Mouse (Mus musculus): ENCODE measurements around the gene AI597479. TPM values are rescaled to one million over a fixed set of nuclear protein-coding genes. Genes with fewer than 3 reads are reported as not detected.
A peak's percentile ranks its signal among the peaks of the same experiment; 100 is the strongest.

The AI597479 gene
- total RNA-seq (2017), result 21.3 and 26.4 TPM in 2 replicates

GRCm38 (mm10) chr1:43098031-43098984 lies at the start of gene AI597479, which contains the start of gene Tgfbrap1:
TSS of gene AI597479 (plus strand) at chr1:43098710.
TSS of gene Tgfbrap1 (minus strand) at chr1:43098637.
- ATAC-seq (replicated peaks; ENCODE audit: low read depth, poor library complexity, severe bottlenecking), result peak; percentile 96

- ATAC-seq (replicated peaks; ENCODE audit: low read depth, poor library complexity, severe bottlenecking), result no peak
Observed at GRCm38 (mm10) chr1:43051903-43052302, 46.6 kb upstream of the AI597479 start.

- peak; percentile 84 for ATAC-seq (replicated peaks; ENCODE audit: low read depth, poor library complexity, severe bottlenecking)
Observed at GRCm38 (mm10) chr1:43065615-43066310, 32.7 kb upstream of the AI597479 start.

GRCm38 (mm10) chr1:43066573-43066972 lies 31.9 kb upstream of the AI597479 start:
- ATAC-seq (replicated peaks; ENCODE audit: low read depth, poor library complexity, severe bottlenecking), result no peak

- no peak for ATAC-seq (replicated peaks; ENCODE audit: low read depth, poor library complexity, severe bottlenecking)
Observed at GRCm38 (mm10) chr1:43067551-43067950, 31.0 kb upstream of the AI597479 start.

GRCm38 (mm10) chr1:43070726-43071125 lies 27.8 kb upstream of the AI597479 start:
- peak; percentile 95 for ATAC-seq (replicated peaks; ENCODE audit: low read depth, poor library complexity, severe bottlenecking)

GRCm38 (mm10) chr1:43072028-43072427 lies 26.5 kb upstream of the AI597479 start:
- ATAC-seq (replicated peaks; ENCODE audit: low read depth, poor library complexity, severe bottlenecking), result no peak

GRCm38 (mm10) chr1:43072561-43072960 lies 25.9 kb upstream of the AI597479 start:
- no peak for ATAC-seq (replicated peaks; ENCODE audit: low read depth, poor library complexity, severe bottlenecking)

- ATAC-seq (replicated peaks; ENCODE audit: low read depth, poor library complexity, severe bottlenecking), result no peak
Observed at GRCm38 (mm10) chr1:43074791-43075190, 23.7 kb upstream of the AI597479 start.

- peak; percentile 63 for ATAC-seq (replicated peaks; ENCODE audit: low read depth, poor library complexity, severe bottlenecking)
Observed at GRCm38 (mm10) chr1:43078124-43078523, 20.4 kb upstream of the AI597479 start.

GRCm38 (mm10) chr1:43082946-43083345 lies 15.6 kb upstream of the AI597479 start:
- no peak for ATAC-seq (replicated peaks; ENCODE audit: low read depth, poor library complexity, severe bottlenecking)

GRCm38 (mm10) chr1:43090418-43090817 lies 8.1 kb upstream of the AI597479 start:
- ATAC-seq (replicated peaks; ENCODE audit: low read depth, poor library complexity, severe bottlenecking), result no peak

GRCm38 (mm10) chr1:43091306-43092055 lies 7.0 kb upstream of the AI597479 start:
- peak; percentile 58 for ATAC-seq (replicated peaks; ENCODE audit: low read depth, poor library complexity, severe bottlenecking)

- ATAC-seq (replicated peaks; ENCODE audit: low read depth, poor library complexity, severe bottlenecking), result peak; percentile 69
Observed at GRCm38 (mm10) chr1:43092056-43093015, 6.2 kb upstream of the AI597479 start.

GRCm38 (mm10) chr1:43094206-43094605 lies 4.3 kb upstream of the AI597479 start:
- ATAC-seq (replicated peaks; ENCODE audit: low read depth, poor library complexity, severe bottlenecking), result no peak

- no peak for ATAC-seq (replicated peaks; ENCODE audit: low read depth, poor library complexity, severe bottlenecking)
Observed at GRCm38 (mm10) chr1:43108729-43109128, 10.2 kb downstream of the AI597479 start.

GRCm38 (mm10) chr1:43110556-43110955 lies 12.0 kb downstream of the AI597479 start:
- peak; percentile 94 for ATAC-seq (replicated peaks; ENCODE audit: low read depth, poor library complexity, severe bottlenecking)

GRCm38 (mm10) chr1:43112882-43113281 lies 14.4 kb downstream of the AI597479 start:
- peak; percentile 60 for ATAC-seq (replicated peaks; ENCODE audit: low read depth, poor library complexity, severe bottlenecking)

GRCm38 (mm10) chr1:43117435-43117834 lies 18.9 kb downstream of the AI597479 start:
- ATAC-seq (replicated peaks; ENCODE audit: low read depth, poor library complexity, severe bottlenecking), result no peak
